Mouse (Mus musculus): Measurements from ENCODE around the gene Fut7. TPM values are rescaled to one million over a fixed set of nuclear protein-coding genes. Genes with fewer than 3 reads are reported as not detected.

Fut7 gene
- polyA plus RNA-seq (2014; fragmentation: Nextera tagmentation; extraction: Ambion mirVana): not detected in 2 replicates

DNA sequence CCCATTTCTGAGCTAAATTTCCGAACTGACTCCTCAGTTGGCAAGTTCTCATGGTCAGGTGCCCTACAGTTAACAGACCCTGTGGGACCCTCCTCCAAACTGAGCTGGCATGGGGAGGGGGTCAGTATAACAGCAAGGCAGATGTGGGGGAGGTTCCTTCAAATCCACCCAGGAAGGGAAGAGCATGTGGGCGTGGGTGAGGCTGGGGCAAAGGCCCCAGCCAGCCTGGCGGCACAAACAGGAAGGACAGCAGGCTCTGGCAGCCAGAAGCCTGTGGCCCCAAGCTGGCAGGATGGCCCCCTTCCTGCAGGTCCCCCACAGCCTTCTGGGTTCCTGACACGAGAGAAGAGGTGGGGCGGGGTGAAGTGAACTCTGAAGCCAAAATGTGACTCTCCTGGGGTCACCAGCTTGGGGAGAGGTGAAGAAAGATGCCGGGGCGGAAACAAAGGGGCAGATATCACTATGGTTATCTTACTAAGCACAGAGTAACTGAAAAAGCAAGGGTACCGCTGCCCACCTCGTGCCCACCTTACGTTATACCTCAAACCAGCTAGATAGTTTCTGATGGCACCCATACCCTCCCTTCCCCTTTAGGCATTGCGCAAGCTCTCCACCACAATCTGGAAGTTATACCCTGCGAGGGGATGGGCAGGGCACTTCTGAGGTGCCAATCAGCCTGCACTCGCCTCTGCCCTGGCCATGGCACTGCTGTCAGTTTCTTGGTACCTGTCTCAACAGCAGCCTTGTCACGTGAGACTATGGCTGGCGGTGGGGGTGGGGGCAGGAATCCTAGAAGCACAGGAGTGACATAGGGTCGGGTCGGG lies at the start of gene Fut7:
Gene Fut7, plus strand, starts transcription at position 681 of the 824 bp plus-strand sequence.
- no peaks in the 10 kb centered on the region for H3K27me3 ChIP-seq (ENCODE audit: control insufficient read depth, insufficient read depth, low read length)
- no peak for ATAC-seq (replicated peaks; ENCODE audit: low FRiP score)

GRCm38 (mm10) chr2:25373431-25373830 lies 49.6 kb upstream of the Fut7 start:
- H3K4me2 ChIP-seq (ENCODE audit: low read depth, low read length, severe bottlenecking): peak overlapping the region; percentile 96
- ATAC-seq (replicated peaks; ENCODE audit: low FRiP score): no peak
- no peak for DNase-seq (ENCODE audit: low spot score)
- WGBS: 31% methylated on average over 2 of the region's 2 CpGs
- H3K27me3 ChIP-seq (ENCODE audit: control insufficient read depth, insufficient read depth, low read length): no peaks in the 10 kb centered on the region
- H3K36me3 ChIP-seq (ENCODE audit: control insufficient read depth, insufficient read depth, low read length): peaks cover 11% of the 10 kb centered on the region; the same call in 1 of the 2 replicates
- H3K9me3 ChIP-seq (ENCODE audit: control insufficient read depth, low read length): no peaks in the 10 kb centered on the region
- H3K27ac ChIP-seq (ENCODE audit: low read depth, low read length): no peak overlapping the region
- H3K4me3 ChIP-seq (ENCODE audit: low read depth, low read length): peak overlapping the region; percentile 83
- H3K4me1 ChIP-seq (replicated peaks; ENCODE audit: control insufficient read depth, insufficient read depth, low read length): peaks cover 19% of the 10 kb centered on the region
- peak overlapping the region; percentile 90 for H3K9ac ChIP-seq (ENCODE audit: low read length)

More for the DNA sequence above, at the start of gene Fut7:
- Histone ChIP-seq H3K4me3 (ENCODE audit: low read depth, low read length) (no peak within 1 kb of the TSS), H3K9ac (ENCODE audit: low read length) (no peak within 1 kb of the TSS), H3K4me1 (replicated peaks; ENCODE audit: control insufficient read depth, insufficient read depth, low read length) (no peaks in the 10 kb centered on the region), H3K36me3 (ENCODE audit: control insufficient read depth, insufficient read depth, low read length) (no peaks in the 10 kb centered on the region), H3K27ac (ENCODE audit: low read depth, low read length) (no peak within 1 kb of the TSS), H3K9me3 (ENCODE audit: control insufficient read depth, low read length) (no peaks in the 10 kb centered on the region), H3K4me2 (ENCODE audit: low read depth, low read length, severe bottlenecking) (no peak within 1 kb of the TSS)
- DNase-seq (ENCODE audit: low spot score): no peak
- WGBS: 69% methylated on average over 17 of the region's 17 CpGs

GRCm38 (mm10) chr2:25376589-25376988 lies 46.5 kb upstream of the Fut7 start:
- Histone ChIP-seq H3K9me3 (ENCODE audit: control insufficient read depth, low read length) (no peaks in the 10 kb centered on the region), H3K27me3 (ENCODE audit: control insufficient read depth, insufficient read depth, low read length) (no peaks in the 10 kb centered on the region), H3K4me3 (ENCODE audit: low read depth, low read length) (no peak overlapping the region), H3K4me1 (replicated peaks; ENCODE audit: control insufficient read depth, insufficient read depth, low read length) (peaks cover 17% of the 10 kb centered on the region), H3K36me3 (ENCODE audit: control insufficient read depth, insufficient read depth, low read length) (peaks cover 11% of the 10 kb centered on the region; the same call in 1 of the 2 replicates), H3K9ac (ENCODE audit: low read length) (no peak overlapping the region), H3K4me2 (ENCODE audit: low read depth, low read length, severe bottlenecking) (no peak overlapping the region), H3K27ac (ENCODE audit: low read depth, low read length) (no peak overlapping the region)
- ATAC-seq (replicated peaks; ENCODE audit: low FRiP score) (no peak), DNase-seq (ENCODE audit: low spot score) (no peak)
- WGBS: 67% methylated on average over 4 of the region's 4 CpGs

- WGBS: 79% methylated on average over 5 of the region's 5 CpGs
- Histone ChIP-seq H3K9me3 (ENCODE audit: control insufficient read depth, low read length) (no peaks in the 10 kb centered on the region), H3K4me2 (ENCODE audit: low read depth, low read length, severe bottlenecking) (no peak overlapping the region), H3K9ac (ENCODE audit: low read length) (no peak overlapping the region), H3K4me1 (replicated peaks; ENCODE audit: control insufficient read depth, insufficient read depth, low read length) (no peaks in the 10 kb centered on the region), H3K36me3 (ENCODE audit: control insufficient read depth, insufficient read depth, low read length) (no peaks in the 10 kb centered on the region), H3K27ac (ENCODE audit: low read depth, low read length) (no peak overlapping the region), H3K27me3 (ENCODE audit: control insufficient read depth, insufficient read depth, low read length) (no peaks in the 10 kb centered on the region), H3K4me3 (ENCODE audit: low read depth, low read length) (no peak overlapping the region)
- DNase-seq (ENCODE audit: low spot score) (no peak), ATAC-seq (replicated peaks; ENCODE audit: low FRiP score) (no peak)
Observed at GRCm38 (mm10) chr2:25384492-25384891, 38.6 kb upstream of the Fut7 start.

DNA sequence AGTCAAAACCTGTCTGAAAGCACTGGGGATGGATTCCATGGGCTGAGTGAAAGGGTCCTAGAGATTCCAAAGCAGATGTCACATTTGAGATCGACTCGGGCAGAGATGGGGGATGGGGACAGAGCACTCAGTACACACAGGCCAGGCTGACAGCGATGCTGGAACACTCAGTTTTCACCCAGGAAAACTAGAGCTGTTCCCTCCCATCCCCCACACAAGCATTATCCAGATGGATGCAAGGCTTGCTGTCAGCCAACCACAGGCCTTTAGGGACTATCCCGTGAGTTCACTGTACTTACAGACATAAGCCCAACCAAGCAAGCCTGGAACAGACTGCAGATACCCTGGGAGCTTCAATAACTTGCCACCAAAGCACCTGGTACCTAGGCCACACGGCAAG lies 31.8 kb upstream of the Fut7 start:
- 78% methylated on average over 5 of the region's 5 CpGs for WGBS
- H3K36me3 ChIP-seq (ENCODE audit: control insufficient read depth, insufficient read depth, low read length): no peaks in the 10 kb centered on the region
- H3K9ac ChIP-seq (ENCODE audit: low read length): no peak overlapping the region
- no peak overlapping the region for H3K4me3 ChIP-seq (ENCODE audit: low read depth, low read length)
- H3K9me3 ChIP-seq (ENCODE audit: control insufficient read depth, low read length): no peaks in the 10 kb centered on the region
- ATAC-seq (replicated peaks; ENCODE audit: low FRiP score) (no peak), DNase-seq (ENCODE audit: low spot score) (no peak)
- H3K4me1 ChIP-seq (replicated peaks; ENCODE audit: control insufficient read depth, insufficient read depth, low read length): peaks cover 6% of the 10 kb centered on the region
- H3K27ac ChIP-seq (ENCODE audit: low read depth, low read length): no peak overlapping the region
- peaks cover 16% of the 10 kb centered on the region for H3K27me3 ChIP-seq (ENCODE audit: control insufficient read depth, insufficient read depth, low read length)
- no peak overlapping the region for H3K4me2 ChIP-seq (ENCODE audit: low read depth, low read length, severe bottlenecking)

DNA sequence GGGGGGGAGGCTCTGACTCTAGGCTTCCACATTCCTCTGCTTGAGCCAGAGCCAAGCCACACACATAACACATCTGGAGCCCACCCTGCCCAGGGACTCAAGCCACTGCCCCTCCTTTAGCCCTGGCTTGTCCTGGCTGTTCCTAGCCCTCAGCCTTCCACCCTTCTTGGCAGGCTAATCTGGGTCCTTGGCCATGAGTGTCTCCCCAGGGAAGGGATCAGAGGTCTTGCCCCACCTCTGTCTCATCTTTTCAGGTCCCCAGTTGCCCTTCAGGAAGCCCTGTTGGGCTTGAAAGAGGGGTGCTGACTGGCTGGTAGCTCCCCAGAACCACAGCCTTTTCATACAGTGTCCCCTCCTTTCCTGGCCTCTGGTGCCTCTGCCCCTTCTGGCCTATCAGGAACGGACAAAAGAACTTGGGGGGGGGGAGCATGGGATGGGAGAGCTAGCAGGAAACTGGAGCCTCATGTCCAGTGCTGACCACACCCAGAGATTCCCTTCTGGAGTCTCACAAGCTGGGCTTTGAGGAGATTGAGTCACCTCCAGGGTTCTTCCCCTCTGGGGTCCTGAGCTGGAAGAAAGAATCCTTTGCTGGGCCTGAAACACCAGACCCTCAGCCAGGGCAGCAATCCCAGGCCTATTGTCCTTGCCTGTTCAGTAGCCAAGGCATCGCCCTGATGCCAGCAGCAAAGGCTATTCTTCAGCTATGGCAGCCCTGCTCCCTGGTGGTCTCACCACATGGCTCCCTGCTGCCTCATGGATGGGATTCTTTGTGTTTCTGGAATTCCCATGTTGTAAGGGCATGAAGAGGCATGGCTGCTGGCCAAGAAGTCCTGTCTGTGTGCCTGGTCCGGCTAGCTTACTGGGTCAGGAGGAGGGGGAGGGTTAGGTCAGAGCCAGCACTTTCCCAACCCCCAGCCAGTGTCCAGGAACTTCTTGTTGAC lies 28.5 kb upstream of the Fut7 start:
- no peak for ATAC-seq (replicated peaks; ENCODE audit: low FRiP score)
- Histone ChIP-seq H3K27ac (ENCODE audit: low read depth, low read length) (no peak overlapping the region), H3K4me2 (ENCODE audit: low read depth, low read length, severe bottlenecking) (no peak overlapping the region), H3K4me1 (replicated peaks; ENCODE audit: control insufficient read depth, insufficient read depth, low read length) (peaks cover 6% of the 10 kb centered on the region), H3K4me3 (ENCODE audit: low read depth, low read length) (no peak overlapping the region), H3K27me3 (ENCODE audit: control insufficient read depth, insufficient read depth, low read length) (peaks cover 29% of the 10 kb centered on the region), H3K9me3 (ENCODE audit: control insufficient read depth, low read length) (no peaks in the 10 kb centered on the region), H3K36me3 (ENCODE audit: control insufficient read depth, insufficient read depth, low read length) (no peaks in the 10 kb centered on the region), H3K9ac (ENCODE audit: low read length) (no peak overlapping the region)
- 35% methylated on average over 3 of the region's 3 CpGs for WGBS
- no peak for DNase-seq (ENCODE audit: low spot score)

DNA sequence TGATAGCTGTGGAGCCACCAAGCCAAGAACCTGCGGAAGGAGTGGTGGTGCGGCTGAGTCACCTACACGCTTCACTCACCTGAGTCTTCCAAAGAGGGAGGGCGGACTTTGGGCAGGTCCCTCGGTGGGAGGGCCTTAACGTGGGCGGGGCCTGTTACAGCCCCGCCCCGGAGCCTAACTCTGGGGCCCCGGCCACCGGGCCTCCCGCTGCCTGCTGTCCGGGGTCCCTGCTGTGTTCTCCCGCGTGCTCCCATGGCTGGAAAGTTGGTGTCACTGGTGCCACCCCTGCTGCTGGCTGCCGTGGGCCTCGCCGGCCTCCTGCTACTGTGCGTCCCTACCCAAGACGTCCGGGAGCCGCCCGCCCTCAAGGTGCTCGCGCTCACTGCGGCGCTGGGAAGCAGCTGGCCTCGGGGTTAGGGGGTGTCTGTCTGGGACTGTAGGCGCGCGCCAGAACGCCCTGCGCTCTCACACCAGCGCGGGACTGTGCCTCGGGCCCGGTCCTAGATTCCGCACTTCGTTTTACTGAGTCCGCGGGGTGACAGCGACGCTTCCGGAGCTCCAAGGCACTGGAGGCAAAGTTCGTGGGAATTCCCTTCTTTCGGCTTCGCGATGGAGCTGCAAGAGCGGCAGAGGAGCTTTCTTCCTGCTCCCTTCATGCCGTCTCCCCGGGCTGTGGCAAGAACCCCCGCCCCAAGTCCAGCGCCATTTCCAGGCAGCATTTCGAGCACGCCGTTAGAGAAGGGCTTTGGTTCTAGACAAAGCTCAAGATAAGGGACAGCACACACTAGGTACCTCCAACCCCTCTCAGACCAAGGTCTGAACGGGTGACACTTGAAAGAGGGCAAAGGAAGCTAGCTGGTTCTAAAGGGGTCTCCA lies 27.1 kb upstream of the Fut7 start, which contains the start of gene Entpd2:
Gene Entpd2, plus strand, starts transcription at position 154 of the 876 bp plus-strand sequence.
- Histone ChIP-seq H3K36me3 (ENCODE audit: control insufficient read depth, insufficient read depth, low read length) (no peaks in the 10 kb centered on the region), H3K9ac (ENCODE audit: low read length) (peak within 1 kb of the TSS; percentile 41; the same call in 1 of the 2 replicates), H3K4me2 (ENCODE audit: low read depth, low read length, severe bottlenecking) (peak within 1 kb of the TSS; percentile 61), H3K27ac (ENCODE audit: low read depth, low read length) (no peak within 1 kb of the TSS), H3K4me3 (ENCODE audit: low read depth, low read length) (peak within 1 kb of the TSS; percentile 27), H3K9me3 (ENCODE audit: control insufficient read depth, low read length) (no peaks in the 10 kb centered on the region), H3K4me1 (replicated peaks; ENCODE audit: control insufficient read depth, insufficient read depth, low read length) (peaks cover 6% of the 10 kb centered on the region), H3K27me3 (ENCODE audit: control insufficient read depth, insufficient read depth, low read length) (peaks cover 41% of the 10 kb centered on the region)
- ATAC-seq (replicated peaks; ENCODE audit: low FRiP score) (no peak), DNase-seq (ENCODE audit: low spot score) (no peak)
- WGBS: 2% methylated on average over 57 of the region's 57 CpGs

GRCm38 (mm10) chr2:25396597-25396983 lies 26.5 kb upstream of the Fut7 start:
- WGBS: 28% methylated on average over 3 of the region's 3 CpGs
- Histone ChIP-seq H3K4me2 (ENCODE audit: low read depth, low read length, severe bottlenecking) (peak overlapping the region; percentile 61; the same call in 1 of the 2 replicates), H3K9ac (ENCODE audit: low read length) (no peak overlapping the region), H3K9me3 (ENCODE audit: control insufficient read depth, low read length) (no peaks in the 10 kb centered on the region), H3K27me3 (ENCODE audit: control insufficient read depth, insufficient read depth, low read length) (peaks cover 41% of the 10 kb centered on the region), H3K36me3 (ENCODE audit: control insufficient read depth, insufficient read depth, low read length) (no peaks in the 10 kb centered on the region), H3K4me3 (ENCODE audit: low read depth, low read length) (no peak overlapping the region), H3K4me1 (replicated peaks; ENCODE audit: control insufficient read depth, insufficient read depth, low read length) (peaks cover 6% of the 10 kb centered on the region), H3K27ac (ENCODE audit: low read depth, low read length) (no peak overlapping the region)
- no peak for DNase-seq (ENCODE audit: low spot score)
- no peak for ATAC-seq (replicated peaks; ENCODE audit: low FRiP score)
